Mouse (Mus musculus): ENCODE measurements around the gene Map2k6.

GRCm38 (mm10) chr11:110482176-110482575 lies 83.3 kb downstream of the Map2k6 start:
- TF ChIP-seq POLR2A (IDR thresholded peaks at IDR 0.05; ENCODE audit: extremely low read depth, insufficient read depth, low read length) = no peak
- TF ChIP-seq CTCF (IDR thresholded peaks at IDR 0.05; ENCODE audit: extremely low read depth, insufficient read depth, low read length) = no peak
